Mouse (Mus musculus) neural tube, embryonic 10.5 days (tissue): Measurements from ENCODE around the gene Gucd1.
"Not testable (repeated sequence)": the region's sequence is repeated elsewhere in the genome, so short reads cannot be mapped to it uniquely, and the experiment has no call there.

Source experiments
- DNase-seq: peaks from one replicate; pipeline ENCODE4 v3.0.0-alpha.2; 2017; ENCODE audit warnings: low spot score; ENCODE audit errors: extremely low spot score

The Gucd1 gene

DNA sequence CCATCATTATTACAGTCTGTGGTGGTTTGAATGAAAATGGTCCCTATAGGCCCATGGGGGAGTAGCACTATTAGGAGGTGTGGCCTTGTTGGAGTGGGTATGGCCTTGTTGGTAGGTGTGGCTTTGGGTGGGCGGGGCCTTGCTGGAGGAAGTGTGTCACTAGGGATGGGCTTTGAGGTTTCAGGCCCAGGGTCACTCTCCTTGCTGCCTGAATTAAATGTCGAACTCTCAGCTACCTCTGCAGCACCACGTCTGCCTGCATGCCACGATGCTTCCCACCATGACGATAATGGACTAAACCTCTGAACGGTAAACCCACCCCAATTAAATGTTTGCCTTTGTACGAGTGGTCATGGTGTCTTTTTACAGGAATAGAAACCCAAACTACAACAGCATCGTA, 123.0 kb downstream of the Gucd1 start:
- no peak for DNase-seq

DNA sequence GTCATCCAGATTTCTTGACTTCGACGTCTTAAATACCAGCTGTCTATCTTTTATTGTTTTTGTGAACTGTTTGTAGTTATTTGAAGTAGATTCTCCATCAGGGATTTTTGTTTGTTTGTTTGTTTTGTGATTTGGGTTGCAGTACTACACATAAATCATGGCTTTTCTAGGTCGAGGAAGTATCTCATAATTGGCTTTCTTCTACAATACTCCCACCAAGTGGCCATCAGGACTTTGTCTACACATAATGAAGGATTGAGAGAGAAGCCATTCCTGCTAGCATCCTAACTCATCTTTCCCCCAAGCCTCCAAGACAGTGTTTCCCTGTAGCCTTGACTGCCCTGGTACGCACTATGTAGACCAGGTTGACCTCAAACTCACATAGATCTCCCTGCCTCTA, 126.9 kb downstream of the Gucd1 start:
- DNase-seq: no peak

DNA sequence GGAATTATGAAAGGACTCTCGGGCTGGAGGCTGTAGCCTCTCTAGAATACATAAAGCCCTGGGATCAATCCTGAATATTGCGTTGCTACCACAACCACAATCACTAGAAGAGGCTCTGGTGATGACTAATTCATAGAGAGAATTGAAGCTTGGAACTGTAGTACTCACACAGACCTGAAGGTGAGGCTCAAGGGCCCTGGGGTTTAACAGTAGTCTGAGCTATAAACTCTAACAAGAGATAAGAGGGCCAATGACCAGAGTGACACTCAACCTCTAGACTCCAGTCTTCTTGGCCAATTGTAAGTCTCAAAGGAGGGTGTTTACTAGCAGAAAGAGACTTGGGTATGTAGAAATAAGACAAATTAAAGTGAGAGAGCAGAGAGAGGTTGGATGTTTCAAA, 127.6 kb downstream of the Gucd1 start:
- no peak for DNase-seq

DNA sequence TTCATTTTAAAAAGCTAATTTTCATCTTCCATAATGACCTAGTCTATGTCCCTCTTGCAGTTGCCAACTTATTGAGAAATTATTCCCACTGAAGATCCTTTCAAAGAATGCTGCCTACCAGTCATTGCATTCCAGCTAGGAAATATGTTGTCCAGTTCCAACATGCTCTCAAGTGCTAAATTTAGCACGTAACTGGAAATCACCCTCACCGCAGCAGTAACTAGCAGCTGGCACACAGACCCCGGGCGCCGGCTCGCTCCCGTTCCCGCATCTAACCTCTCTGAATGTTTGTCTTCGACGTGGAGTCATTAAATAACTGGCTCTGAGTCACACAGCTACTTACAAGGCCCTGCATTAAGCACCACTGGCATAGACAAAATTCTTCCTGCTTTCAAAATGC, 139.1 kb downstream of the Gucd1 start:
- DNase-seq: no peak

DNA sequence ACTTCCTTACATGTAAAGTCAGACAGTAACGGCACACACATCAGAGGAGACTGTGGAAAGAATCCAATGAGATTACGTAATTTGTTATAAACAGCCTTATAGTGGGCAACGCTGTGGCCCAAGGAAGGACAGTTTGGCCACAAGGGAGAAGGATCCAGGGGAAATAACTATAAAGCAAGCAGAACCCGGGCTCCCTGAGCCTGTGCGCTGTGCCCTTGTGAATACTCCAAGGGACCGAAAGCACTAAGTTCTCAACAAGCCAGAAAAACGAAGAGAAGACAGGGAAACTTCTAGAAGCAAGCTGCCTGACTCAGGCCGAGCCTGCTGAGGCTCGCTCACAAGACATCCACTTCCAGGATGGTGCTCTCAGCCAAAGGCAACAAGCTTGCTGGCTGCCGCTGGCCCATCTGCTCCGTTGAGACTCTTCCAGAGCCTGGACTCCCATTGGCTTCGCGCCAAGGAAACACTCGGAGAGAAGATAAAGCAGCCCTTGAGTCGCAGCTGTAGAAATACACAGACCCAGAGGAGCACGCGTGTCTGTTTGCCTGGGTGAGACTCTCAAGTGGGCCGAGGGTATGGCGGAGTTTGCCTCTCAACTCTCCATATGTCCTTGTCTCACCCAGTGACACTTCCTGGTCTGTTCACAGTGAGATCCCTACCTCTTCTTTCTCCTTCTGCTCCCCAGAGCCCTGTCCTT, 144.0 kb downstream of the Gucd1 start:
- DNase-seq: not testable (repeated sequence)

DNA sequence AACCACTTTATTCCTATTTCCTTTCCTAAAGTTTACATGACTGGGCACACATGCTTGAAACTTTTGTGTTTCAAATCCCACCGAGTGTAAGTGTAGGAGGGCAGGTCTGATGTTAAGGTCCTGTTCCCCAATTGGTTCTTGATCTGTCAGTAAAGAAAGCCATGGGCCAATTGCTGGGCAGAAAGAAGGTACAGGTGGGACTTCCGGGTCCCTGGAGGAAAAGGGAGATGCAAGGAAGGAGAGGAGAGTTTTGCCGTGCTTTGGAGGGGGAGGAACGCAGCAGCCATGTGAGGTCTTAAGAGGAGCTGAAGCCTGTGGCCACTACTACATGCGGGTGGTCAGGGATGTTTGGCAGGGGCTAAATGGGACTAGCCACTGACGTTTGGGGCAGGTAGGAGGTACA, 152.5 kb downstream of the Gucd1 start:
- DNase-seq: no peak

DNA sequence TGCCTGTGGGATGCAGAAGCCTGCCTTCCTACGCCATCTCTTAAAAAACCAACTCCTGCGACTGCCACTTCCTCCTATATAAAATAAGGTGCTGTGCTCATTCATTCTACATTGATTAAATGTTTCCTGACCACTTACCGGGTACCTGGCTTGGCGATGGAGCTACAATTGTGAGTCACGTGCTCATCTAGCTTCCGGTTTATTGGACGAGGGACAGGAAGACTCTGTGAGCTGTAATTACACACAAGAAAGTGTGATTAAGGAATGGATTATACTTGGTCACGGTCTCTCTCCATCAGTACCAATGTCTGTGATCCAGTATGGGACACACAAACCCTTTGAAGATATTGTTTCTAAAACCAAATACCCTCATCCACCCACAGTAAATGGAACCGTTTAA, 153.0 kb downstream of the Gucd1 start:
- DNase-seq: no peak

DNA sequence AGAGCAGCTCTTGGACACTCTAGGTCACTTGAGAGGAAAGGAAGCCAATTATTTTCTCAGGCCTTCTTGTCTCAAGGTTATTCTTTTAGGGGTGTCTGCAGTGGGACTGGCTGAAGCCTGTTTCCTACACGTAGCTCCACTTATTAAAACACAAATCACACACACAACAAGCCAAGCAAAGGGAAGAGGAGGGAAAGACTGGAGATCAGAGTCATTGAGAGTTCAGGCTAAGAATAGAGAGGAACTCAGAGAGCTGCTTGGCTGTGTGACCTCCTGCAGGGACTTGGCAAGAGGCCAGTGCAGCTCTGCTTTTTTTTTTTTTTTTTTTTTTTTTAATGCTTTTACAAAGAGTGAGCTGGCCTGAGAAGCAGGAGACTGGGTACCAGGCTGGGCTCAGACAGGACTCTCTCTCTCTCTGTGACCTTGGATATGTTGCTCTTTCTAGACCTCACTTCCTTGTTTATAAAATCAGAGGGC, 153.5 kb downstream of the Gucd1 start:
- DNase-seq: not testable (repeated sequence)

DNA sequence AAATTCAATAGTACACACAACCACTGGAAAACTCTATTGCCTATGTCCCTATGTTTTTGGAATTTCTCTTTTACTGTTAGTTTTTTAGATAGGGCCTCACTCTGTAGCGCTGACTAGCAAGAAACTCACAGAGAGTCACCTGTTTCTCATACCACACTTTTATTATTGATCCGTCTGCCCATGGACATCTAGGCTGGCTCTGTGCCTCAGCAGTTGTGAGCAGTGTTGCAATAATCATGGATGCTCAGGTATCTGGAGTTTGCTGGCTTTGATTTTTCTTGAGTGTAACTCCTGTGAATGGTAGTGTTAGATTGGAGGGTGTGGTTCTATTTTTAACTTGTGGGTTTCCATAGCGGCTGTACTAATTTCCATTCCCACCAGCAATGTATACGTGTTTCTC, 162.4 kb downstream of the Gucd1 start:
- DNase-seq: no peak

DNA sequence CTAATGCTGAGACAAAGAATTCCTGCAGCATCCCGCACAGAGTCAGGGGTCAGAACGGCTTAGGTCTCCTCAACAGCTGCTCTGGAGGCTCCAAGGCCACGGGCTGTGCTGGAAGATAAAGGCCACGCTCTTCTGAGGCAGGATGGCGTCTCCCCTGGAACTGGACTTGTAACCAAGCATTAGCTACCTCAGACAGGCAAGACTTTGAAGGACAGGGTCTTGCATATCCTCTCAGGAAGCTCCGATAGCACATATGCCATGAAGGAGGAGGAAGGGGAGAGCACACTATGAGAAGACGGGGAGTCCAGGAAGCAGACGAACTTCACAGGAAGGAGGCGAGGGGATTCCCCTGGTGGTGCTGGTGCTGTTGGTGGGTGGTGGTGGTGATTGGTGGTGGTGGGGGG, 163.9 kb downstream of the Gucd1 start:
- not testable (repeated sequence) for DNase-seq

DNA sequence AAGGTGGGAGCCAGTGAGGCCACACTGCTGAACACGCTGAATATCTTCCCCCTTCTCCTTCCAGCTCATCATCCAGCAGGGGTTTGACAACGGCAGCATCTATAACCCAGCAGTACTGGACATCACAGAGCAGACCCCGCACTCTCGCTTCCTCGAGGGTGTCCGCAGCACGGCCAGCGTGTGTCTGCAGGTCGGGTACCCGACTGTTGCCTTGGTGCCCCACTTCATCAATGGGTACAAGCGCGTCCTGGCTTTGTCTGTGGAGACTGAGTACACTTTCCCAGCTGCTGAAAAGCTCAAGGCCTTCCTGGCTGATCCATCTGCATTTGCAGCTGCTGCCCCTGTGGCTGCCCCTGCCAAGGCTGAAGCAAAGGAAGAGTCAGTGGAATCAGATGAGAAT, 165.2 kb downstream of the Gucd1 start:
- no peak for DNase-seq

DNA sequence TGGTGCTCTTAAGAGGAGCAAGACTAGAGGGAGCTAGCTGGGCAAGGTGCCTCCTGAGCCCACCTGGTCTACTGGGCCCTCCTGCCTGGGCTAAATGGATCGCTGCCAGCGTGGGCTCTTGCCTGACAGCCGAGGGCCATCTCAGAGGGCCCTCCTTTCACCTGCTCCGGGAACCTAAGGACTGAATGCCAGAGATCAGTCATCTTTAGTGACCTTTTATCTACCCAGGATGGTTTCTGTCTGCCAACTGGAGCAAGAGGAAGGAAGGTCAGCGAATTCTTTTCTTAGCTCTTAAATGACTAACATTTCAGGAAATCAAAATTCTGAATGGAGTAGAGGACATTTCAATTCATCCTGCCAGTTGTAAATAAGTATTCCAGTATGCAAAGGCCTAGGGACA, 167.2 kb downstream of the Gucd1 start:
- no peak for DNase-seq

DNA sequence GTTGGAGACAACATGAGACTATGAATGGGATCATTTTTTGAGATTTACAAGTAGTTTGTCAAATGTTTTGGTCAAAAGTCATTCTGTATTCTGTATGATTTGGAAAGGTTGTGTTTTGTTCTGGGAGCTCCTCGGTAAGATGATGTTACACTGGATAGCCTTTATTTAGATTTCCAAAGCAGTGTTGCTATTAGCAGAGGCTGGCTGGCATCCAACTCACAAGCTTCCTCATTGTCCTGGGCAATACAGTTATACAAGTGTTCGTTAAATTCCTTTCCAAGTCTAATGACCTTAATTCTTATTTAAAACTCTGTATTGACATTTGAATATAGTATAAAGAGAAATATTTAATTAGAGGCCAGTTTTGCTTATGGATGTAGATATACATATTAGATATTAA, 172.5 kb downstream of the Gucd1 start:
- DNase-seq: no peak

DNA sequence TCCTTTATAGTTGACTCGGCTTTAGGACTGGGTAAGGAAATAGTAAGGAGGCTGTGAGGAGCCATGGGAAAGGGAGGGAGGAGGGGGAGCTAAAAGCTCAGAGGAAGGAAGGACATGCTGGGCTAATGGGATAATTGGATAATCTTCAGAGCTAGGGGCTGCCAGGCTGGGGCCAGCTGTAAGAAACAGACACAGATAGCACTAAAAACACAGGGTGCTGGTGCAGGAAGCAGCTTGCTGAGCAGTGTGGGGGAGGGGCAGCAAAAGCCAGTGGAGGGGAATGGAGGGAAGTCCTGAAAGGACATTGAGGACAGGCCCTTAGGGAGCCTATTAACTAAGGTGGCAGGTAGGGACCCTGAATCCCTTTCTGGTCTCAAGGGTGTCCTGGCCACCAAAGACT, 173.2 kb downstream of the Gucd1 start:
- DNase-seq: not testable (repeated sequence)

DNA sequence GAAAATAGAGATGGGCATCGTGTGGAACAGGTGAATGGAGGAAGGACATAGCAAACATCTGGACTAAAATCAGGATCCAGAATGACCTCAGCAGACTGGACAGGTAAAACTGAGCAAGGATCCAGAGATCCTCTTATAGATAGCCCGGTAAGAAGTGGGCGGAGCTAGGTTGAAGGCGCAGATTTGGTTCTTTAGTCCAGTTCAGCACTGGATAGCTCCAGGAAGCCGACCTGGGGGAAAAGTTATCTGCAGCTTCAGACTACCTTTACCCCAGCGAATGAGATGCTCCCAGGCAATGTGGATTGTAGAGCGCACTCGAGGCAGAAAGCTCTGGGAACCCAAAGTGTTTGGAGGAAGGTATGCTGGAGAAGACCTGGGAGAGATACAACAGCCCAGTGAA, 175.8 kb downstream of the Gucd1 start:
- no peak for DNase-seq

DNA sequence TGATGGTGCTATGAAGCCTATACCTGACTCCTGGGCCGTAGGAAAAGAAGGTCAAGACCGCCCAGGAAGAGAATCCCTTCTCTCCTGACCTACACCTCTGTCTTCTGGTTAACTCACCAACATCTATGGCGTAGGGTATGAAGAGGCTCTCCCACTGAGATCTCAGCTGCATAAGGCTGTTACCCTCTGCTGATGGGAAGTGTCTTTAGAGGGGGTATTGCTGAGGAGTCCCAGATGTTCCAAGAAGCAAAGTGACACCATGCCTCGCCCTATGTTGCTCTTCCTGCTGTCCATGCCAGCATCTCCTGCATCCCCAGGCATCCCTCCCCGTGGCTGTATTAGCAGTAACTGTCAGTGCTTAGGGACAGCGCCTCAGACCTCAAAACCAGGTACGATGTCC, 178.4 kb downstream of the Gucd1 start:
- no peak for DNase-seq

DNA sequence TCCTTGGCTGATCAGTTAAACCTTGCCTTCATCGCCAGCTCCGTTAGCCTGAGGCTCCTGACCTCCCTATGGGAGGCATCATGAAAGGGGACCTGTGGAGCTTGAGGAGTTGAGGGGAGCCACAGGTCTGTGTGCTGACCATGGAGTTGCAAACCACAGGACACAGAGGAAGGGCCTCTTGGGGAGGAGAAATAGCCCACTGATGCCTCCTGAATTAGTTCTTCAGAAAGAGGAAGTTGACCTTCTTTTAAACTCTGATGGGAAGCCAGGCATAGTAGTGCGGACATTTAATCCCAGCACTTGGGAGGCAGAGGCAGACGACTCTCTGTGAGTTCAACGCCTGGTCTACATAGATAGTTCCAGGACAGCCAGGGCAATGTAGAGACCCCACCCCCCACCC, 178.9 kb downstream of the Gucd1 start:
- DNase-seq: no peak

DNA sequence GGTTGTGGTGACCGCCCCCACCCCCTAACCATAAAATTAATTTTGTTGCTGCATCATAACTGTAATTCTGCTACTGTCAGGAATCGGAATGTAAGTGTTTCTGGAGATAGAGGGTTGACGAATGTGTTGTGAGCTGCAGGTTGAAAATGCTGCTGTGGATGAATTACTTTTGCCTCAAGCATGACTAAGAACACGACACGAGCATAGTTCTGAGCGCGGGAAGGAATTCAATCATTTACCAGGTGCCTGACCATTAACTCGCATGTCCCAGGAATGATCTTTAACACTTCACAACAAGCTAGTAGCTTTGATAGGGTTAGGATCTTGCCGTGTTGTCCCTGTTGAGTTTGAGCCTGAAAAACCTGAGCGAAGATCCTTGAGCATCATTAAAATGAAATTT, 180.5 kb downstream of the Gucd1 start:
- DNase-seq: no peak

DNA sequence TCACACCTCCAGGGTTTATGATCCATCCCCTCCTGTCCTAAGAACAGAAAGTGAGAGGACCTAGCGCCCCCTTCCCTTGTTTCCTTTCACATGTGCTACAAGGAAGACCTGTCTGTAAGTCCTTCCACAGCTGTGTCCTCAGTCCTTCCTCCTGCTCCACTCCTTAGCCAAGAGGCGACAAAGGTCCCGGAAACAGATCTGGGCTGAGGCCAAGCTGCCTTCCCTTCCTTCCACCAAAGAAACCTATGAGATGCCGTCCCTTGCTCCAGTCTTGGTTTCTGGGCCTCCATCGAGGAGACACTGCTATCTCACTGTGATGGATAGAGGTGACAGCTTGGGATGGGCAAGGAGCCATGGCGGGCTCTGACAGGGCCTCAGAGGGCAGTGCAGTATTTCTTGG, 182.7 kb downstream of the Gucd1 start:
- no peak for DNase-seq

DNA sequence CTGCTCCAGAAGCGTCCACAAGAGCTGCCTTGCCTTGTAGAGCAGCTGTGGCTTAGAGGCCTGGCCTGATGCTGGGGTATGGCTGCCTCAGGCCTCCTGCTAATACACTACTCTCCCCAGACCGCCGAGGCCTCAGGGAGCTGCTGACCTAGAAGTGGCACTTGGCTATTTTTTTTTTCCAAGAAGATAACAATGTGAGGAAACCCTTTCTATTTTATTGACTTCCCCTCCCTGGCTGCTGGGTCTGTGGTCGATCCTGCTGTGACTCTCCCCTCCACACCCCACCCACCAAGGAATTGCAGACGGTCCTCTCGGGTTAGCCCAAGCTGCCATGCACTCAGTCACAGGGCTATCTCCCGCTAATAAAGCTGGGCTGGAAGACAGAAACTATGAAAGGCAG, 183.6 kb downstream of the Gucd1 start:
- DNase-seq: no peak

DNA sequence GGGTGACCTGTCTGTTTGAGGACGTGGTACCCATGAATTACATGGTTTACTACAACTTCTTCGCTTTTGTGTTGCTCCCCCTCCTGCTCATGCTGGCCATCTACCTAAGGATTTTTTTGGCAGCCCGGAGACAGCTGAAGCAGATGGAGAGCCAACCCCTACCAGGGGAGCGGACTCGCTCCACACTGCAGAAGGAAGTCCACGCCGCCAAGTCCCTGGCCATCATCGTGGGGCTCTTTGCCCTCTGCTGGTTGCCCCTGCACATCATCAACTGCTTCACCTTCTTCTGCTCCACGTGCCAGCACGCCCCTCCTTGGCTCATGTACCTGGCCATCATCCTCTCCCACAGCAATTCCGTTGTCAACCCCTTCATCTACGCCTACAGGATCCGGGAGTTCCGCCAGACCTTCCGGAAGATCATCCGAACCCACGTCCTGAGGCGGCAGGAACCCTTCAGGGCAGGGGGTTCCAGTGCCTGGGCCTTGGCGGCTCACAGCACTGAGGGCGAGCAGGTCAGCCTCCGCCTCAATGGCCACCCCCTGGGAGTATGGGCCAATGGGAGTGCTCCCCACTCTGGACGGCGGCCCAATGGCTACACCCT, 184.5 kb downstream of the Gucd1 start:
- no peak for DNase-seq

DNA sequence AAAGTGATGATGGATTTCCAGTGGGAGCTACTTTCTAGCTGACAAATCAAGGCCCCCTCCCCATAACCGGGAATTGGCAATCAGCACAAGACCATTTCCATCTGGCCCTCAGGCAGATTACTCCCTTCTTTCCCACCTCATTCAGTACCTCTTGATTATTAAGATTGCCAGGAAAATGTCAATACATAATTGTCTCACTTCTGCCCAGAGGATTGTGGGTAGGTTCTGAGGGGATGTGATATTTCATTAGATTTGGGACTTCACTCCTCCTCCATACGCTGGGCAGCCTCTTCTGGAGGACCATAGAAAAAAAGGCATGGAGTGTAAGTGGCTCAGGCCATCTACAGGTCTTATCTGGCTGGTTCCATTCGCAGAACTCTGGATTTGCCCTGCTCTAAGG, 185.5 kb downstream of the Gucd1 start:
- DNase-seq: no peak

DNA sequence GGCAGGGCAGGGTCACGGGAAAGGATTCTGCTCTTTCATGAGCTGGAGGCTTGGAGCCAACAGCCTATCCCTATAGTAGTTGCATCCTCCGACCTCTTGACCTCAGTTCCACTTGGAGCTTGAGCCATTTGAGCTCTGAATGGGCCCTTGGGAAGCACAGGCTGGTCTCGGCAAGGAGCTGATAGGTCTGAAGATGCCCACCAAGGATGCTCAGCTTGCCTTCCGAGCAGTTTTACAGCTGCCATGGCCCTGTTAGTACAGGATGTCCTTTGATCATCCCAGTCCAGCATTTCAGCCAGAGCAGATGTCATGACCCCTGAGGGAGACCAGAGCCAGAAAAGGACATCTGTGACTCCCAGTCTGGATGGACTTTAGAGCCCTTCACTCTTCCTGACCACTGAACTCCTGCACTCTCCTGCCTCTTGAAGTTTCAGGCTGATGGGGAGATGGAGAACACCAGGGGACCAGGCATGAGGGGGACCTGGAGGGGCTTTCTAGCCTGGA, 189.5 kb downstream of the Gucd1 start:
- no peak for DNase-seq
